Mouse (Mus musculus) ES-E14 (cell line): ENCODE results near the gene Mrps10.

Experiments used
- CHD2 ChIP-seq: IDR thresholded peaks from 2 replicates; pipeline ENCODE4 v1.6.1; 2014; ENCODE audit warnings: mild to moderate bottlenecking, low read depth, low read length, inconsistent platforms
- HCFC1 ChIP-seq: IDR thresholded peaks from 2 replicates; pipeline ENCODE4 v1.6.1; 2012; ENCODE audit warnings: low read length, inconsistent platforms, borderline replicate concordance; ENCODE audit not compliant: insufficient read depth
- MAFK ChIP-seq: IDR thresholded peaks from 2 replicates; pipeline ENCODE4 v1.6.1; 2014; ENCODE audit warnings: mild to moderate bottlenecking, low read depth, low read length, inconsistent platforms; ENCODE audit not compliant: insufficient read depth
- ZC3H11A ChIP-seq: IDR thresholded peaks from 2 replicates; pipeline ENCODE4 v1.6.1; 2012; ENCODE audit warnings: low read depth, mild to moderate bottlenecking, inconsistent platforms, low read length, borderline replicate concordance

DNA sequence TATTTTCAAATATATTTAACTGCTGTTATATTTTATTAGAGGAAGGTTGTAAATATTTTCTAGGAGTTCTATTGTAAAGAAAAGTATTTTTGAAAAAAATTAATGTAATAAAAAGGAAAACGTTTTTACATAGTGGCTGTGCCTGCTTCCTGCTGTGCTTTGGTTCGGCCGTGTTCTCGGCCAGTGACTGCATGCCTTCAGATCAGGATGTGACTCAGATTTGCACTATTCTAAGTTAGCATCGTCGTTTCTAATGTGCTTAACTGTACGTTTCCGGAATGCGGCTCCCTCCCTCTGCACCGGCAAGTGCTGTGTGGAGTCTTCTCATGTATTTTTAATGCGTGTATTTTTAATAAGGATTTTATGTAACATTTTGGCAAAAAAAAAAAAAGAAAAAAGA is 7.3 kb upstream of the Mrps10 start:
- no peak for TF ChIP-seq HCFC1
- TF ChIP-seq ZC3H11A: no peak
- TF ChIP-seq MAFK: no peak
- TF ChIP-seq CHD2: no peak
